Mouse (Mus musculus): ENCODE data around the gene Olfr725. TPM values are rescaled to one million over a fixed set of nuclear protein-coding genes. Genes with fewer than 3 reads are reported as not detected.
A peak's percentile ranks its signal among the peaks of the same experiment; 100 is the strongest.

Olfr725 gene
- not detected for total RNA-seq (2022)

GRCm38 (mm10) chr14:50040275-50040674 is at the start of gene Olfr725:
Gene Olfr725 (minus strand): TSS chr14:50040375.
- no peak for DNase-seq (ENCODE audit: low spot score in 2 of 2)

GRCm38 (mm10) chr14:50062733-50063104 is 22.5 kb upstream of the Olfr725 start:
- DNase-seq (ENCODE audit: low spot score in 2 of 2) = no peak

- peak in 1 of 2 experiments; percentile 24 for DNase-seq (ENCODE audit: low spot score in 2 of 2)
Observed at GRCm38 (mm10) chr14:50061955-50062732, 22.0 kb upstream of the Olfr725 start.

GRCm38 (mm10) chr14:50061590-50061954 is 21.4 kb upstream of the Olfr725 start:
- no peak for DNase-seq (ENCODE audit: low spot score in 2 of 2)

- no peak for DNase-seq (ENCODE audit: low spot score in 2 of 2)
Observed at GRCm38 (mm10) chr14:50061179-50061578, 21.0 kb upstream of the Olfr725 start.

GRCm38 (mm10) chr14:50032041-50032440 is 8.1 kb downstream of the Olfr725 start:
- no peak for DNase-seq (ENCODE audit: low spot score in 2 of 2)

- DNase-seq (ENCODE audit: low spot score in 2 of 2) = no peak
Observed at GRCm38 (mm10) chr14:50031356-50031755, 8.8 kb downstream of the Olfr725 start.

GRCm38 (mm10) chr14:50026371-50026770 is 13.8 kb downstream of the Olfr725 start:
- DNase-seq (ENCODE audit: low spot score in 2 of 2) = no peak

Other genes with a start within 250 kb of the Olfr725 start
- not detected for gene Olfr722, start 138.4 kb downstream of the Olfr725 start, total RNA-seq (2022)
- gene Olfr723, start 108.6 kb downstream of the Olfr725 start, total RNA-seq (2022) = not detected
- not detected for gene Olfr724, start 77.1 kb downstream of the Olfr725 start, total RNA-seq (2022)
- not detected for gene Olfr726, start 50.6 kb upstream of the Olfr725 start, total RNA-seq (2022)
- gene Olfr727, start 82.8 kb upstream of the Olfr725 start, total RNA-seq (2022) = not detected
- gene Olfr728, start 102.3 kb upstream of the Olfr725 start, total RNA-seq (2022) = not detected
- gene Olfr729, start 112.5 kb upstream of the Olfr725 start, total RNA-seq (2022) = not detected
- not detected for gene Olfr730, start 147.8 kb upstream of the Olfr725 start, total RNA-seq (2022)
- not detected for gene Olfr731, start 201.5 kb upstream of the Olfr725 start, total RNA-seq (2022)
- gene Olfr732, start 243.8 kb upstream of the Olfr725 start, total RNA-seq (2022) = not detected